Mouse (Mus musculus) kidney, embryonic 16.5 days (tissue): ENCODE measurements around the gene Tpcn2. TPM values are rescaled to one million over a fixed set of nuclear protein-coding genes. Genes with fewer than 3 reads are reported as not detected.
A peak's percentile ranks its signal among the peaks of the same experiment; 100 is the strongest.

Source experiments
- ATAC-seq: fragments of 200-750 bp; cut with Nextera tagmentation; 2 replicates; pipeline ENCODE4 v1.8.0; 2017; ENCODE audit warnings: moderate TSS enrichment; ENCODE audit not compliant: low FRiP score, low TSS enrichment
- H3K27ac ChIP-seq: fragments of 300-500 bp; sonication (generic); 2 replicates; pipeline ENCODE4 v1.5.1; 2014; ENCODE audit warnings: low read length
- H3K27me3 ChIP-seq: fragments of 300-500 bp; sonication (generic); 2 replicates; pipeline ENCODE4 v1.6.1; 2014; ENCODE audit warnings: low read length, control low read depth, mixed read lengths; ENCODE audit not compliant: insufficient read depth
- H3K36me3 ChIP-seq: fragments of 300-500 bp; sonication (generic); 2 replicates; pipeline ENCODE4 v1.6.1; 2014; ENCODE audit warnings: low read length, control low read depth, mixed read lengths; ENCODE audit not compliant: insufficient read depth
- H3K4me1 ChIP-seq: fragments of 300-500 bp; sonication (generic); 2 replicates; pipeline ENCODE4 v1.6.1; 2014; ENCODE audit warnings: low read length, control low read depth, mixed read lengths; ENCODE audit not compliant: insufficient read depth
- H3K4me2 ChIP-seq: fragments of 300-500 bp; sonication (generic); replicated peaks from 2 replicates; pipeline ENCODE4 v1.6.1; 2014; ENCODE audit warnings: low read depth, low read length
- H3K4me3 ChIP-seq: fragments of 300-500 bp; sonication (generic); 2 replicates; pipeline ENCODE4 v1.5.1; 2014; ENCODE audit warnings: mild to moderate bottlenecking, low read length
- H3K9ac ChIP-seq: fragments of 300-500 bp; sonication (generic); replicated peaks from 2 replicates; pipeline ENCODE4 v1.6.1; 2014; ENCODE audit warnings: low read length
- H3K9me3 ChIP-seq: fragments of 300-500 bp; sonication (generic); 2 replicates; pipeline ENCODE4 v1.6.1; 2016; ENCODE audit warnings: low read length, control low read depth
- WGBS: fragments of 180-500 bp; shearing (Covaris S2); extraction: QIAGEN DNeasy Blood & Tissue Kit; methylation state at CpG from one replicate; pipeline ENCODE4 v1.1.7; 2014; 5-methylcytosine and 5-hydroxymethylcytosine counted together
- polyA plus RNA-seq: library from polyadenylated mRNA; unstranded; fragments of >200 nt; fragmentation: Nextera tagmentation; extraction: Ambion mirVana; gene quantifications from 2 replicates; pipeline ENCODE4 v1.2.1, GENCODE M21; 2015

Gene Tpcn2
- polyA plus RNA-seq, 1 experiment from 2014 or later, result 12.2 TPM

DNA sequence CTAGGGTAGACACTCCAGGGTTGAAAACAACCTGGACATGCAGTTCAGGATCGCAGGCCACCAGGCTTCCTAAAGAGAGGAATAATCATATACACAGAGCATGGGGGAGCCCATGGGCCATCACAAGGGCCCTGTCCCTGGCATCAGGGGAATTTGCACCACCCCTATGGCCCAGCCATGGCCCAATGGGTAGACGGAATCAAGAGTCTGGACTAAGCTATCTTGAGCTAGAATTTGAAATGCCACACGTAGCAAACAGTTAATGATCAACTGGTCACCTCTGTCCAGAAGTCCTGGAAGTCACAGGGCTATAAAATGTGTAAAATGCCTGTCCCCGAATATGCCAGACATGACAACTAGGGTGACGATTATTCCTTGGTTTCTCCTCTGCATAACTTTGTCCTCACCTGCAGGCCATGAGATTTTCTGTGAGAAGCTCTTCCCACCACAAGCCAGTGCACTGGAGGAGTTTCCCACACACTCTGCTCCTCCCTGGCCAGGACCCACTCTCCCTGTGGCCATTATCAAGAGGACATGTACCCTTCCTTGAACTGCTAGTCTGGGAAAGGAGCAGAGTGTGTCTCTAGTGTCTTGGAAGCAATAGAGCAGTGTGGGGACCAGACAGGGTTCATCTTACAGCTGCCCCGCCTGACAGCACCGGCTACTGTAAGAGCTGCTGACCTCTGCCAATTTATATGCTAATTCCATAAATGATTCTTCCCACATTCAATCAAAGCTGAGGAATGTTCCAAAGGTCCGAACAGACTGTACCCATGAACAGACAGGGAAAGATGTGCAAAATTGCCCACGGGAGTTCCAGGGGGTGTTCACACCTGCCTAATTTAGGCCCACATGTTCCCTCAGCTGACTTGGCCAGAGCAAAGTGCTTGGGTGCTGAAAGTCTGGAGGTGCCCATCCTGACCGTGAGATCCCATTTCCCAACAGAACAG lies 48.7 kb downstream of the Tpcn2 start:
- peaks cover 55% of the 10 kb centered on the region for H3K4me1 ChIP-seq
- H3K9ac ChIP-seq, result no peak overlapping the region
- ATAC-seq, result peak; percentile 50
- H3K4me2 ChIP-seq, result no peak overlapping the region
- WGBS, result 53% methylated on average over 10 of the region's 10 CpGs
- H3K4me3 ChIP-seq, result no peak overlapping the region
- no peaks in the 10 kb centered on the region for H3K36me3 ChIP-seq
- no peaks in the 10 kb centered on the region for H3K9me3 ChIP-seq
- peak overlapping the region; percentile 87 for H3K27ac ChIP-seq
- no peaks in the 10 kb centered on the region for H3K27me3 ChIP-seq

GRCm38 (mm10) chr7:145231659-145232058 lies 52.2 kb downstream of the Tpcn2 start:
- ATAC-seq, result peak; percentile 49
- WGBS, result 52% methylated on average over 9 of the region's 9 CpGs
- Histone ChIP-seq H3K27ac (peak overlapping the region; percentile 82), H3K27me3 (no peaks in the 10 kb centered on the region), H3K36me3 (no peaks in the 10 kb centered on the region), H3K9me3 (no peaks in the 10 kb centered on the region), H3K4me2 (no peak overlapping the region), H3K4me1 (peaks cover 35% of the 10 kb centered on the region), H3K4me3 (no peak overlapping the region), H3K9ac (peak overlapping the region; percentile 31; the same call in 1 of the 2 replicates)

DNA sequence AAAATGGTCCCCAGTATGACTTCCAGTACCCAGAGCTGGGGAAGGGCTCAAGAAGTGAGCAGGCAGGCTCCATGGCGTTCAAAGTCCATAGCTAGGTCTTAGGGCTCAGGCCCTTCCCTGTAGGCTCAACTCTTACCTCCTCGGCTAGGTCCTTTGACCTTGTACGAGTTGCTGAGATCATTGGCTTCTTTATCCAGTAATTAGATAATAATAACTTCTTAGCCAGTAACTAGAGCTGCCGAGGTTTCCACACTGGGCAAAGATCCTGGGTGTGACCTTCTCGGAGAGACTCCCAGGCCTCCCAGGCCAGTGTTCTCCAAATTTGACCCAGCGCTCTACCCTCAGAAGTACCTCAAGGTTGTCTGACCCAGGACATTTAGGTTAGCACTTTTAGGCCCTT lies 57.2 kb downstream of the Tpcn2 start:
- no peak for ATAC-seq
- H3K27ac ChIP-seq, result no peak overlapping the region
- no peaks in the 10 kb centered on the region for H3K27me3 ChIP-seq
- 86% methylated on average over 6 of the region's 6 CpGs for WGBS
- no peaks in the 10 kb centered on the region for H3K36me3 ChIP-seq
- no peak overlapping the region for H3K9ac ChIP-seq
- no peak overlapping the region for H3K4me3 ChIP-seq
- no peaks in the 10 kb centered on the region for H3K9me3 ChIP-seq
- H3K4me1 ChIP-seq, result peaks cover 21% of the 10 kb centered on the region
- no peak overlapping the region for H3K4me2 ChIP-seq

DNA sequence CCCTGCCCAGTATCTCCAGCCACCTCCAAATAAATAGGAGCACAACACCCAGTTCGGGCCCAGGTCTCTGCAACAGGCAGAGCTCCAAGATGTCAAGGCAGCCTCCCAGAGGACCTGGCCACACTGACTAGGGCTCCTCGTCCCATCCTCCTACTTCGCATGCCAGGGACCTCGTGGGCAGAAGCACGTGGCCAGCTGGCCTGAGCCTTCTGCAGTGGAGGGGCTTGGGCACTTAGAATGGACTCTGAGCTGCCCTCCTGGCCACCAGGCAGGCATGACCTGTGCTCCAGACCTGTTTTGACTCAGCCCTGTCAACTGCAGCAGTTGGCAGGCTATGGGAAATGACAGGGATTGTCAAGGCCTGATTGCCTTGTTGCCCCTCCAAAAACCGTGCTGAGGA lies 58.2 kb downstream of the Tpcn2 start:
- no peak for ATAC-seq

DNA sequence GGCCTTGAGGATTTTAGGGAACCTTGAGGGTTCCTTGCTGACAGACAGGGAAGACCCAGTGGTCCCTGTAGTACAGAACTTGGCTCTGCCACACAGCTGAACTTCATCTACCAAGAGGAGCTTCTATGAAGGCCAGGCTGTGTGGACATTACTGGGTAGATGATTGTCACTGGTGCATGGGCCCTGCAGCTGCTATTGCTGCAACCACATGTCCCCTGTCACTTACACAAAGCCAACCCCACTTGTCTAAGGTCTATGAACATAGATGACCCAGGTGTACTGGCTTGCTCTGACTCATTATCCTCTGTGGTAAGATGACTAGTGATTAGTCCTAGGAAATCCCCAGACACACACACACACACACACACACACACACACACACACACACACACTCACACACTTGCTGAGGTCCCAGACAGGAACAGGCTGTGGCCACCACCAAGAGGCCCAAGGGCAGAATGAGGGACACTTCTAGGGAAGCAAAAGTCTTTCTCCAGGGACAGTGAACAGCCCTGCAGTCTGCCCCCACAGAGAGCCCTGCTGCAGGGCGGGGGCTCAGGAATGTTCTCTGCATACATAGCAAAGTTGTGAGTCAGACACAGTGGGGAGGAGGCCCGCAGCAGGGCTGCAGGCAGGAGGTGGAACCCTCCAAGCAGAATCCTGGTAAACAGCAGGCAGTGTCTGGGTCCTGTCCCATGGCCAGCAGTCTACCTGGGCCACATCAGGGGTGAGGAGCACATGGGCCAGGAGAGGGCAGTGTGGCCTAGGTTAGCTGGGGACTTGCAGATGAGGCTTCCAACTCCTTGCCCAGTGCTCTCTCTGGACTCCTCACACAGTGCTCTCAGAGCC lies 61.7 kb downstream of the Tpcn2 start:
- Histone ChIP-seq H3K4me3 (no peak overlapping the region), H3K9ac (peak overlapping the region; percentile 2; the same call in 1 of the 2 replicates), H3K27me3 (no peaks in the 10 kb centered on the region), H3K4me1 (peaks cover 16% of the 10 kb centered on the region), H3K4me2 (no peak overlapping the region), H3K27ac (peak overlapping the region; percentile 74), H3K36me3 (no peaks in the 10 kb centered on the region), H3K9me3 (no peaks in the 10 kb centered on the region)
- peak; percentile 89 for ATAC-seq
- 8% methylated on average over 2 of the region's 2 CpGs for WGBS

More for the DNA sequence above, 58.2 kb downstream of the Tpcn2 start:
- Histone ChIP-seq H3K36me3 (no peaks in the 10 kb centered on the region), H3K4me1 (peaks cover 22% of the 10 kb centered on the region), H3K4me2 (no peak overlapping the region), H3K9me3 (no peaks in the 10 kb centered on the region), H3K9ac (no peak overlapping the region), H3K4me3 (no peak overlapping the region), H3K27ac (no peak overlapping the region), H3K27me3 (no peaks in the 10 kb centered on the region)
- WGBS, result 83% methylated on average over 6 of the region's 6 CpGs

GRCm38 (mm10) chr7:145221346-145221745 lies 62.5 kb downstream of the Tpcn2 start:
- WGBS, result 45% methylated on average over 2 of the region's 2 CpGs
- H3K9ac ChIP-seq, result peak overlapping the region; percentile 2; the same call in 1 of the 2 replicates
- no peak overlapping the region for H3K4me3 ChIP-seq
- no peaks in the 10 kb centered on the region for H3K36me3 ChIP-seq
- H3K4me2 ChIP-seq, result no peak overlapping the region
- peaks cover 18% of the 10 kb centered on the region for H3K4me1 ChIP-seq
- H3K27me3 ChIP-seq, result no peaks in the 10 kb centered on the region
- H3K9me3 ChIP-seq, result no peaks in the 10 kb centered on the region
- peak overlapping the region; percentile 74 for H3K27ac ChIP-seq
- no peak for ATAC-seq

GRCm38 (mm10) chr7:145219420-145219831 lies 64.4 kb downstream of the Tpcn2 start:
- 79% methylated on average over 9 of the region's 9 CpGs for WGBS
- no peak for ATAC-seq
- H3K4me3 ChIP-seq, result no peak overlapping the region
- H3K4me2 ChIP-seq, result no peak overlapping the region
- no peak overlapping the region for H3K27ac ChIP-seq
- peaks cover 21% of the 10 kb centered on the region for H3K4me1 ChIP-seq
- no peaks in the 10 kb centered on the region for H3K9me3 ChIP-seq
- H3K36me3 ChIP-seq, result no peaks in the 10 kb centered on the region
- no peak overlapping the region for H3K9ac ChIP-seq
- H3K27me3 ChIP-seq, result no peaks in the 10 kb centered on the region

DNA sequence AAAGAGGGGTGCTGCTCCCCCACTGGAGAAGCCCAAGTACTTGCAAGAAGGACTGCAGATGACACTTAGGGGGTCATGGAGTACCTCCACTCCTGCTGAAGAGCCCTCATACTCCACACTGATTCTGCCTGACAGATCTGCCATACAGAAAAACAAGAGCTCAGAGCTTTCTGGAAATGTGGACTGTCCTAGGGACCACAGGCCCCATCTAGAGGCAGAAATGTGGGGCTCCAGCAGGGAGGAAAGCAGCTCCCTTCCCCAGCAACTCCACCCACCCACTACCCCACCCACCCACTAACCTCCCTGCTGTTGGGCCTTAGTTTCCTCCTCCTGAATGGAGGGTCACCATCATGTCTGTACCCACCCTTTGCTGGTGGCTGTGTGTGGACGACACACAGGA lies 67.2 kb downstream of the Tpcn2 start:
- H3K36me3 ChIP-seq, result no peaks in the 10 kb centered on the region
- H3K27ac ChIP-seq, result no peak overlapping the region
- H3K9me3 ChIP-seq, result no peaks in the 10 kb centered on the region
- H3K4me2 ChIP-seq, result no peak overlapping the region
- H3K4me1 ChIP-seq, result peaks cover 20% of the 10 kb centered on the region
- 0 out of 2 replicates have a peak overlapping the region, but pooled peaks have one; percentile 40 for H3K9ac ChIP-seq
- ATAC-seq, result peak; percentile 39; the same call in 1 of the 2 replicates
- no peaks in the 10 kb centered on the region for H3K27me3 ChIP-seq
- no peak overlapping the region for H3K4me3 ChIP-seq
- WGBS, result 33% methylated on average over 1 of the region's 1 CpGs

DNA sequence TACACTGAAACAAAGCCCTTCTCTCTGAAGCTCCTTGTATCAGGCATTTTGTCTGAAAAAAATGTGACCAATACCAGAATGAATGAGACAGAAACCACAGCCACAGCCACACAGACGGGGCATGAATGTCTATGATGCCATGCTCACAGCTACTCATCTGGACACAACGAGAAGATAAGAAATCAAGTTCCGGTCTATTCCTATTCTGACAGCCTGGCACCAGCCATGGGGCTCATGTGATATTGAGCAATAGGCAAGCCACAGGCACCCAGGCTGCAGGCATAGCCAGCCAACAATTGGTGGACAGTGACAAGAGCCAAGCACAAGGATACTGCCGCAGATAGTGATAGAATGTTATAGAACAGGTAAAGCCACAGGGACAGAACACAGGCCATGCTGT lies 68.3 kb downstream of the Tpcn2 start:
- Histone ChIP-seq H3K36me3 (no peaks in the 10 kb centered on the region), H3K9ac (no peak overlapping the region), H3K4me1 (peaks cover 18% of the 10 kb centered on the region), H3K4me3 (no peak overlapping the region), H3K27me3 (no peaks in the 10 kb centered on the region), H3K9me3 (no peaks in the 10 kb centered on the region), H3K27ac (no peak overlapping the region), H3K4me2 (no peak overlapping the region)
- 87% methylated on average over 4 of the region's 4 CpGs for WGBS
- ATAC-seq, result no peak
